Mouse (Mus musculus) kidney, embryonic 16.5 days (tissue): ENCODE measurements around the gene Birc5. TPM values are rescaled to one million over a fixed set of nuclear protein-coding genes. Genes with fewer than 3 reads are reported as not detected.

Experiments
- ATAC-seq: fragments of 200-750 bp; cut with Nextera tagmentation; 2 replicates; pipeline ENCODE4 v1.8.0; 2017; ENCODE audit warnings: moderate TSS enrichment; ENCODE audit not compliant: low FRiP score, low TSS enrichment
- H3K27ac ChIP-seq: fragments of 300-500 bp; sonication (generic); 2 replicates; pipeline ENCODE4 v1.5.1; 2014; ENCODE audit warnings: low read length
- H3K27me3 ChIP-seq: fragments of 300-500 bp; sonication (generic); 2 replicates; pipeline ENCODE4 v1.6.1; 2014; ENCODE audit warnings: low read length, control low read depth, mixed read lengths; ENCODE audit not compliant: insufficient read depth
- H3K36me3 ChIP-seq: fragments of 300-500 bp; sonication (generic); 2 replicates; pipeline ENCODE4 v1.6.1; 2014; ENCODE audit warnings: low read length, control low read depth, mixed read lengths; ENCODE audit not compliant: insufficient read depth
- H3K4me1 ChIP-seq: fragments of 300-500 bp; sonication (generic); 2 replicates; pipeline ENCODE4 v1.6.1; 2014; ENCODE audit warnings: low read length, control low read depth, mixed read lengths; ENCODE audit not compliant: insufficient read depth
- H3K4me2 ChIP-seq: fragments of 300-500 bp; sonication (generic); replicated peaks from 2 replicates; pipeline ENCODE4 v1.6.1; 2014; ENCODE audit warnings: low read depth, low read length
- H3K4me3 ChIP-seq: fragments of 300-500 bp; sonication (generic); 2 replicates; pipeline ENCODE4 v1.5.1; 2014; ENCODE audit warnings: mild to moderate bottlenecking, low read length
- H3K9ac ChIP-seq: fragments of 300-500 bp; sonication (generic); replicated peaks from 2 replicates; pipeline ENCODE4 v1.6.1; 2014; ENCODE audit warnings: low read length
- H3K9me3 ChIP-seq: fragments of 300-500 bp; sonication (generic); 2 replicates; pipeline ENCODE4 v1.6.1; 2016; ENCODE audit warnings: low read length, control low read depth
- WGBS: fragments of 180-500 bp; shearing (Covaris S2); extraction: QIAGEN DNeasy Blood & Tissue Kit; methylation state at CpG from one replicate; pipeline ENCODE4 v1.1.7; 2014; 5-methylcytosine and 5-hydroxymethylcytosine counted together
- polyA plus RNA-seq: library from polyadenylated mRNA; unstranded; fragments of >200 nt; fragmentation: Nextera tagmentation; extraction: Ambion mirVana; gene quantifications from 2 replicates; pipeline ENCODE4 v1.2.1, GENCODE M21; 2015

The Birc5 gene
- polyA plus RNA-seq, 1 experiment from 2014 or later: 284 TPM

- Histone ChIP-seq H3K27ac (no peak overlapping the region), H3K4me2 (no peak overlapping the region), H3K36me3 (no peaks in the 10 kb centered on the region), H3K9me3 (no peaks in the 10 kb centered on the region), H3K4me1 (peaks cover 51% of the 10 kb centered on the region), H3K9ac (no peak overlapping the region), H3K27me3 (no peaks in the 10 kb centered on the region), H3K4me3 (no peak overlapping the region)
- WGBS: 73% methylated on average over 6 of the region's 6 CpGs
- no peak for ATAC-seq
These were observed 30.6 kb downstream of the Birc5 start for GRCm38 (mm10) chr11:117879676-117880075.

DNA sequence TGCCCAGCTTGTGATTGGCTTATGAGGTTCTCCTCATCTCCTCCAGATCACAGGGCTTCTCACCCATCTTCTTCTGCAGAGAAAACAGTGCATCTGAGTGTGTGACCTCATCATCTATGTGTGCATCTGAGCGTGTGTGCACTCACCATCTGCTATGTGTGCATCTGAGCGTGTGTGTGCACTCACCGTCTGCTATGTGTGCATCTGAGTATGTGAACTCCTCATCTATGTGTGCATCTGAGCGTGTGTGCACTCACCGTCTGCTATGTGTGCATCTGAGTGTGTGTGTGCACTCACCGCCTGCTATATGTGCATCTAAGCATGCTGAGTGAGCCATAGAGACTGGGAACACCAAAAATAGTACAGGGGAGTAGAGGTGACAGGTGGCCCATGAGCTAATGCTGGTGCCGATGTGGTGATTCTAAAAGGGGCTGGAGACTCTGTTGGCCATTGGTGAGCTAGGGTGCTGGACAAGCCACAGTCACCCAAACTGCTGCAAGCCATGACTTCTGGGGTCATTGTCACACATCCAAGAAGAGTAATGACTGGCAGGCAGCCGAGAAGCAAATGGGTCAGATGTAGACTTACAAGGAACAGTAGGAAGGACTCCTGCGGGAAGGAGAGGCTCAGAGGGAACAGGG is 31.4 kb downstream of the Birc5 start:
- Histone ChIP-seq H3K27ac (no peak overlapping the region), H3K27me3 (no peaks in the 10 kb centered on the region), H3K9ac (no peak overlapping the region), H3K4me1 (peaks cover 51% of the 10 kb centered on the region), H3K36me3 (no peaks in the 10 kb centered on the region), H3K9me3 (no peaks in the 10 kb centered on the region), H3K4me3 (no peak overlapping the region), H3K4me2 (no peak overlapping the region)
- WGBS: 90% methylated on average over 9 of the region's 9 CpGs
- no peak for ATAC-seq

- Histone ChIP-seq H3K27ac (peak overlapping the region; percentile 59; the same call in 1 of the 2 replicates), H3K4me3 (no peak overlapping the region), H3K4me2 (no peak overlapping the region), H3K27me3 (no peaks in the 10 kb centered on the region), H3K36me3 (no peaks in the 10 kb centered on the region), H3K9ac (no peak overlapping the region), H3K9me3 (no peaks in the 10 kb centered on the region), H3K4me1 (peaks cover 49% of the 10 kb centered on the region)
- WGBS: 76% methylated on average over 6 of the region's 6 CpGs
- ATAC-seq: no peak
These were observed 31.9 kb downstream of the Birc5 start for GRCm38 (mm10) chr11:117880977-117881358.

GRCm38 (mm10) chr11:117881787-117882186 is 32.7 kb downstream of the Birc5 start:
- under 1% methylated on average over 8 of the region's 8 CpGs for WGBS
- no peak overlapping the region for H3K9ac ChIP-seq
- H3K27ac ChIP-seq: peak overlapping the region; percentile 59
- H3K27me3 ChIP-seq: no peaks in the 10 kb centered on the region
- no peak overlapping the region for H3K4me2 ChIP-seq
- peak; percentile 33; the same call in 1 of the 2 replicates for ATAC-seq
- H3K9me3 ChIP-seq: no peaks in the 10 kb centered on the region
- H3K36me3 ChIP-seq: no peaks in the 10 kb centered on the region
- peaks cover 49% of the 10 kb centered on the region for H3K4me1 ChIP-seq
- no peak overlapping the region for H3K4me3 ChIP-seq

DNA sequence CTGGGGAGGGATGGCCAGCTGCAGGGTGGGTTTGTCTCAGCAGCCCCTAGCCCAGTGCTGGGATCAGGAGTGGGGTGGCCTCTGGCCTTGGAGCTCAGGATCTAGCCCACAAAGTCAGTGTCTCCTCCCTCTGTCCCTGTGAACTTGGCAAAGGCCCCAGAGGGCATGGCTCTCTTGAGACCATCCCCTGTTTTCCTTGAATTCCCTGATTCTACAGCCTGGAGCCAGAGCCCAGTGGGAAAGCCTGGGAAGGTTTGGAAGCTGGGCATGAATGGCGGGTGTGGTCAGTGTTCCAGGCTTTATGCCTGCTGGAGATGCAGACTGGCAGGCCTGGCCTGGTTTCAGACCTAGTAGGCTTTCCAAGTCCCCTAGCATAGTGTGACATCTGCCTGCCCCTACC is 33.2 kb downstream of the Birc5 start:
- Histone ChIP-seq H3K9me3 (no peaks in the 10 kb centered on the region), H3K36me3 (no peaks in the 10 kb centered on the region), H3K4me3 (no peak overlapping the region), H3K9ac (no peak overlapping the region), H3K27ac (peak overlapping the region; percentile 59), H3K4me1 (peaks cover 49% of the 10 kb centered on the region), H3K27me3 (no peaks in the 10 kb centered on the region), H3K4me2 (no peak overlapping the region)
- WGBS: 73% methylated on average over 1 of the region's 1 CpGs
- no peak for ATAC-seq

DNA sequence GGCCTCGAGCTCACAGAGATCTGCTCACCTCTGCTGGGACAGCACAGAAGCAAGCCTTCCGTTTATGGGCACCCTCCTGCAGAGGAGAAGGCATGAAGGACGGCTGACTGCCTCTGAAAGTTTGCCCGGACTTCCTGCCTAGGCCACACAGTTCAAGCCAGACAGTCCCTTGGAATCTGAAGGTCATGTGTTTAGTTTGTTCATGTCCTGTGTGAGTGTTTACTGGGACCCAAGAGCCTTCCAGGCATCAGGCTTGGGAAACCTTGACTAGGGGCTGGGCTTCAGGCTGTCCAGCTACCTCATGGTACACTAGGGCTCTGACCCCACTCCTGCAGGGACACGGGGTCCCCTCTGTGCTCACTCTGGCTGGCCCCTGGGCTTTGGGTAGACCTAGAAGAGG is 36.9 kb downstream of the Birc5 start:
- WGBS: 38% methylated on average over 5 of the region's 5 CpGs
- no peak for ATAC-seq
- H3K9ac ChIP-seq: no peak overlapping the region
- no peak overlapping the region for H3K4me3 ChIP-seq
- no peaks in the 10 kb centered on the region for H3K36me3 ChIP-seq
- no peaks in the 10 kb centered on the region for H3K9me3 ChIP-seq
- no peak overlapping the region; the same call in 1 of the 2 replicates for H3K27ac ChIP-seq
- H3K4me2 ChIP-seq: no peak overlapping the region
- peaks cover 50% of the 10 kb centered on the region for H3K4me1 ChIP-seq
- peaks cover 3% of the 10 kb centered on the region; the same call in 1 of the 2 replicates for H3K27me3 ChIP-seq

DNA sequence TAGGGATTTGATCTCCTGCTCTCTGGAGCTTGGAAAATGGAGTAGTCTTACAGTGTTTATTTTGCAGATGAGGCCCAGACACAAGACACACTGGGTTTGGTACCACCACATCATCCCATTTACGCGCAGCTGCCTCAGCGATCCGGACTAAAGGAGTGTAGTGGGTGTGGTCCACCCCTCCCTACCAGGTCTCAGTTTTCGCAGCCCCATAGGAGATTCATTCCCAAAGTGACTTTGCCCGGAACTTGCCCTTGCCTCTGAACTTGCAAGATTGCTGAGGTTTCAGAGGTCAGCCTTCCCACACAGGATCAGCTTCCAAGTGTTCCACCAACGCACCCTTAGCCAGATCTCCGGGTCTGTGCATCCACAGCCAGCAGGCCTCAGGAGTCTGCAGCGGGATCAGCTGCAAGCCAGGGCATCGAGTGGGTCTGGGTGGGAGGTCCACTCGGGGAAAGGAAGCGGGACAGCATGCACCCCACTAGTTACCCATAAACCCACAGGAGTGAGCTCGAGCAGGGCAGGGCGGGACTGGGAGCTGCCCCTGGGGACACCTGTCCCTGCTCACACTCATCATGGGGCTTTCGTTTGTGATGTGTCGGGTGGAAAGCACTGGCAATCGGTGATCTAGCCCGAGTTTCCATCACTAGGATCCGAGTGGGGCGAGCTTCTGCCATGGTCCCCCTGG is 39.3 kb downstream of the Birc5 start:
- Histone ChIP-seq H3K27ac (no peak overlapping the region), H3K4me3 (no peak overlapping the region), H3K9me3 (no peaks in the 10 kb centered on the region), H3K4me2 (peak overlapping the region; percentile 50), H3K36me3 (no peaks in the 10 kb centered on the region), H3K27me3 (peaks cover 12% of the 10 kb centered on the region; the same call in 1 of the 2 replicates), H3K4me1 (peaks cover 40% of the 10 kb centered on the region), H3K9ac (peak overlapping the region; percentile 55; the same call in 1 of the 2 replicates)
- 19% methylated on average over 20 of the region's 20 CpGs for WGBS
- ATAC-seq: no peak

- whole genome bisulfite sequencing: 7% methylated on average over 33 of the region's 33 CpGs
- H3K4me1 ChIP-seq: peaks cover 40% of the 10 kb centered on the region
These were observed 40.1 kb downstream of the Birc5 start for GRCm38 (mm10) chr11:117888853-117889822.

DNA sequence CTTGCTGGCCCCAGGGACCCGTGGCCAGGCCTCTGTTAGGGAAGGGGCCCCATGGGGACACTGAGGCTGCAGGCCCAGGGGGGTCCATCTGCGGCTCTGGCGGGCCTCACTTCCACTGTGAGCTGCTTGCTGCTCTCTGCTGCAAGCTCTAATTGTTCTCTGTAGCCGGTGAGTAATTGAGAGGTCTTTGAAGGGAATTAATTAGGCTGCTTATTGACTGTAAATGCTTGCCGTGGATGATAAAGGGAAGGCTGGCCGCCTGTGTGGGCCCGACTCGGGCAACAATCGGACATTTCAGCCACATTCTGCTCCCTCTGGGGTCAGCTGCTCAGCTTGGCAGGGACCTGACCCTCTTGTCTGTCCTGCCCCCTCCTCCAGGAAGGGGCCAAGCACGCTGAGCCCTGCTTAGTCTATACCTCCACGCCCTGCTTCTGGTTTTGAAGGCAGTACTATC is 40.9 kb downstream of the Birc5 start:
- Histone ChIP-seq H3K4me1 (peaks cover 40% of the 10 kb centered on the region), H3K4me3 (no peak overlapping the region), H3K4me2 (peak overlapping the region; percentile 50; the same call in 1 of the 2 replicates), H3K36me3 (no peaks in the 10 kb centered on the region), H3K27me3 (peaks cover 12% of the 10 kb centered on the region; the same call in 1 of the 2 replicates), H3K27ac (peak overlapping the region; percentile 61), H3K9me3 (no peaks in the 10 kb centered on the region), H3K9ac (peak overlapping the region; percentile 55)
- ATAC-seq: peak; percentile 32; the same call in 1 of the 2 replicates
- 15% methylated on average over 11 of the region's 11 CpGs for WGBS

More at GRCm38 (mm10) chr11:117888853-117889822, 40.1 kb downstream of the Birc5 start:
- Histone ChIP-seq H3K4me2 (peak overlapping the region; percentile 50), H3K27me3 (peaks cover 12% of the 10 kb centered on the region; the same call in 1 of the 2 replicates), H3K36me3 (no peaks in the 10 kb centered on the region), H3K9me3 (no peaks in the 10 kb centered on the region), H3K4me3 (peak overlapping the region; percentile 21), H3K9ac (peak overlapping the region; percentile 55), H3K27ac (peak overlapping the region; percentile 61; the same call in 1 of the 2 replicates)
- ATAC-seq: no peak; the same call in 1 of the 2 replicates
